Mouse (Mus musculus): ENCODE measurements around the gene Supt7l.

- TF ChIP-seq CTCF (IDR thresholded peaks at IDR 0.05; ENCODE audit: insufficient read depth, low read length): no peak
- no peak for TF ChIP-seq POLR2A (IDR thresholded peaks at IDR 0.05; ENCODE audit: borderline replicate concordance, extremely low read depth, low read depth, low read length)
Observed at GRCm38 (mm10) chr5:31535228-31535627, 7.6 kb upstream of the Supt7l start.

Measured in lung, adult 2 months (tissue).